In the genomic region with DNA sequence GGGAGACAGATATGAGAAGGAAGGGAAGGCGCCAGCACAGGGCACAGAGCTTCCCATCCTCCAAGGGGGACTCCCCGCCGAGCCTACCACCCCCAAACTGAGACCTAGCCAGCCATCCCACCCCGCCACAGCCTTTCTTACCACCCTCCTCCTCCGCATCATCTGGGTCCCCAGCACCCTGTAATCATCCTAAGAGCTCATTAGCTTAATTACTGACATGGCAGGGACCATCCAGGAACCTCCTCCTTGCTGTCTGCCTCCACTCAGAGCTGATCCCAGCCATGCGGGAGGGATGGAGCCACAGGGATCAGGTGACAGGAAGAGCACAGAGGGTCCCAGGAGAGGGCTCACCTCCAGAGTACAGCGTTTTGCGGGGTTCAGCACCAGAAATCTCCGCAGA, we compare ENCODE assay signal across 21 mouse cellular contexts. TPM values are rescaled to one million over a fixed set of nuclear protein-coding genes. Genes with fewer than 3 reads are reported as not detected.
DNase-seq lines count a peak whose midpoint lies in the region; ATAC-seq and TF ChIP-seq lines count a peak whose summit lies in the region.
"Had no signal": no experiment of that assay in that cellular context is flagged by ENCODE, and none has a peak within 500 bp of the region (broad histone marks: within the 10 kb centered on the region; RNA-seq: fewer than 3 reads in every experiment).

No protein-coding gene starts in this region.

- no peak overlapping the region for H3K9ac ChIP-seq in forebrain, embryonic 15.5 days (replicated peaks)
- H3K9ac ChIP-seq in forebrain, embryonic 12.5 days: no peak overlapping the region
- no peak overlapping the region for H3K9ac ChIP-seq in hindbrain, postnatal 0 days (replicated peaks; ENCODE audit: low read length)
- H3K9ac ChIP-seq: hindbrain, embryonic 12.5 days had no signal

- H3K36me3 ChIP-seq in forebrain, embryonic 15.5 days: peaks cover 87% of the 10 kb centered on the region
- H3K36me3 ChIP-seq in forebrain, embryonic 12.5 days (replicated peaks): peaks cover 87% of the 10 kb centered on the region
- peaks cover 75% of the 10 kb centered on the region for H3K36me3 ChIP-seq in hindbrain, postnatal 0 days (ENCODE audit: insufficient read depth, low read length)

- no peak for TF ChIP-seq CTCF in hindbrain, postnatal 0 days (IDR thresholded peaks at IDR 0.05; ENCODE audit: low read depth)

- no peaks in the 10 kb centered on the region for H3K4me1 ChIP-seq in forebrain, embryonic 15.5 days
- H3K4me1 ChIP-seq in forebrain, embryonic 12.5 days: no peaks in the 10 kb centered on the region
- H3K4me1 ChIP-seq in hindbrain, postnatal 0 days (ENCODE audit: insufficient read depth, low read length): no peaks in the 10 kb centered on the region
- H3K4me1 ChIP-seq: heart, embryonic 10.5 days; hindbrain, embryonic 12.5 days had no signal

- 74% methylated on average over 9 of the region's 9 CpGs for WGBS in forebrain, embryonic 15.5 days
- WGBS in forebrain, embryonic 12.5 days: 78% methylated on average over 9 of the region's 9 CpGs
- 88% methylated on average over 9 of the region's 9 CpGs for WGBS in hindbrain, postnatal 0 days

- no peaks in the 10 kb centered on the region for H3K9me3 ChIP-seq in forebrain, embryonic 15.5 days
- H3K9me3 ChIP-seq in forebrain, embryonic 12.5 days: no peaks in the 10 kb centered on the region
- H3K9me3 ChIP-seq in hindbrain, postnatal 0 days (ENCODE audit: low read length): no peaks in the 10 kb centered on the region

- H3K27me3 ChIP-seq in forebrain, embryonic 15.5 days: no peaks in the 10 kb centered on the region
- no peaks in the 10 kb centered on the region for H3K27me3 ChIP-seq in forebrain, embryonic 12.5 days
- H3K27me3 ChIP-seq in hindbrain, postnatal 0 days (ENCODE audit: insufficient read depth, low read length): no peaks in the 10 kb centered on the region
- H3K27me3 ChIP-seq: hindbrain, embryonic 12.5 days; Patski had no signal

- H3K27ac ChIP-seq in forebrain, embryonic 15.5 days (replicated peaks): no peak overlapping the region
- no peak overlapping the region for H3K27ac ChIP-seq in forebrain, embryonic 12.5 days
- no peak overlapping the region for H3K27ac ChIP-seq in hindbrain, postnatal 0 days
- H3K27ac ChIP-seq: gastrocnemius, adult 2 months; heart, embryonic 10.5 days; hindbrain, embryonic 12.5 days had no signal

- 0 out of 2 replicates have a peak, but pooled peaks have one; percentile 26 for ATAC-seq in forebrain, embryonic 15.5 days (replicated peaks)
- no peak for ATAC-seq in forebrain, embryonic 12.5 days (ENCODE audit: low FRiP score)
- ATAC-seq in hindbrain, postnatal 0 days: no peak
- ATAC-seq: activated CD4-positive, CD25-positive, alpha-beta regulatory T cell, adult 4 months; hindbrain, embryonic 16.5 days; Patski had no signal

- no peak overlapping the region for H3K4me3 ChIP-seq in forebrain, embryonic 15.5 days
- no peak overlapping the region for H3K4me3 ChIP-seq in forebrain, embryonic 12.5 days (replicated peaks)
- no peak overlapping the region for H3K4me3 ChIP-seq in hindbrain, postnatal 0 days (ENCODE audit: low read length)
- H3K4me3 ChIP-seq: gastrocnemius, adult 2 months; heart, embryonic 10.5 days; hindbrain, embryonic 12.5 days had no signal

- peak; percentile 66 to 86 for DNase-seq in layer of hippocampus, adult 18-20 months (ENCODE audit: low spot score in 2 of 2)
- no peak for DNase-seq in layer of hippocampus, adult 9-10 months (ENCODE audit: low spot score)
- DNase-seq in brain, adult 2 months (ENCODE audit: low read depth, low spot score): peak; percentile 76
- peak; percentile 56 to 68 for DNase-seq in layer of hippocampus, postnatal 36 days
- DNase-seq in hindbrain, postnatal 0 days (ENCODE audit: low spot score): no peak
- DNase-seq: adrenal gland, adult 2 months; adrenal gland, postnatal 25 days; cerebellum, adult 2 months; cerebellum, postnatal 10 days; gastrocnemius, adult 2 months; gastrocnemius, postnatal 25 days; heart, postnatal 10 days; heart, postnatal 4 days had no signal

- H3K4me2 ChIP-seq in forebrain, embryonic 15.5 days (replicated peaks): no peak overlapping the region
- no peak overlapping the region for H3K4me2 ChIP-seq in forebrain, embryonic 12.5 days
- no peak overlapping the region for H3K4me2 ChIP-seq in hindbrain, postnatal 0 days (ENCODE audit: low read depth, low read length)
- H3K4me2 ChIP-seq: hindbrain, embryonic 12.5 days had no signal

RNA-seq across cellular contexts. Expression of gene Mark4, which starts 21.6 kb away (rescaled TPM):
- polyA plus RNA-seq in forebrain, embryonic 15.5 days (2015; fragmentation: Nextera tagmentation; extraction: Ambion mirVana): 18.3 and 18.8 TPM in 2 replicates
- polyA plus RNA-seq in forebrain, embryonic 12.5 days (2016; fragmentation: Nextera tagmentation; extraction: Ambion mirVana): 14.0 and 14.3 TPM in 2 replicates
- 10 to 100 TPM; 88.3 to 92.0 TPM for total RNA-seq in layer of hippocampus, adult 18-20 months (2021)
- total RNA-seq in layer of hippocampus, postnatal 36 days (2021): 100 to 1,000 TPM in 1 of 2 experiments, 10 to 100 TPM in 1; 90.6 to 102 TPM
- 60.3 and 60.5 TPM in 2 replicates for total RNA-seq in hindbrain, postnatal 0 days (2014; rRNA removed)
- polyA plus RNA-seq in hindbrain, postnatal 0 days (2015; fragmentation: Nextera tagmentation; extraction: Ambion mirVana): 16.2 and 18.1 TPM in 2 replicates

RNA-seq across cellular contexts. Expression of gene Exoc3l2, which starts 26.1 kb away (rescaled TPM):
- polyA plus RNA-seq in forebrain, embryonic 15.5 days (2015; fragmentation: Nextera tagmentation; extraction: Ambion mirVana): 0.17 and 0.29 TPM in 2 replicates
- polyA plus RNA-seq in forebrain, embryonic 12.5 days (2016; fragmentation: Nextera tagmentation; extraction: Ambion mirVana): 0.51 and 0.69 TPM in 2 replicates
- total RNA-seq in layer of hippocampus, adult 18-20 months (2021): under 1 TPM; 0.38 to 0.59 TPM
- total RNA-seq in layer of hippocampus, postnatal 36 days (2021): under 1 TPM; 0.18 to 0.20 TPM
- total RNA-seq in hindbrain, postnatal 0 days (2014; rRNA removed): 0.61 and 1.3 TPM in 2 replicates
- 2.0 and 2.3 TPM in 2 replicates for polyA plus RNA-seq in hindbrain, postnatal 0 days (2015; fragmentation: Nextera tagmentation; extraction: Ambion mirVana)
- polyA plus RNA-seq: activated CD4-positive, CD25-positive, alpha-beta regulatory T cell, adult 4 months; Patski had no signal

RNA-seq across cellular contexts. Expression of gene Ckm, which starts 32.5 kb away (rescaled TPM):
- polyA plus RNA-seq in forebrain, embryonic 15.5 days (2015; fragmentation: Nextera tagmentation; extraction: Ambion mirVana): 0.19 and 0.31 TPM in 2 replicates
- polyA plus RNA-seq in forebrain, embryonic 12.5 days (2016; fragmentation: Nextera tagmentation; extraction: Ambion mirVana): not detected in 2 replicates
- not detected for total RNA-seq in layer of hippocampus, adult 18-20 months (2021)
- total RNA-seq in layer of hippocampus, postnatal 36 days (2021): under 1 TPM in 1 of 2 experiments, not detected in 1; 0.27 TPM
- 3.9 and 27.4 TPM in 2 replicates for total RNA-seq in hindbrain, postnatal 0 days (2014; rRNA removed)
- polyA plus RNA-seq in hindbrain, postnatal 0 days (2015; fragmentation: Nextera tagmentation; extraction: Ambion mirVana): 0.14 and 0.30 TPM in 2 replicates
- total RNA-seq: adrenal gland, adult 2 months; adrenal gland, postnatal 25 days had no signal
- polyA plus RNA-seq: Patski had no signal

RNA-seq across cellular contexts. Expression of gene Klc3, which starts 33.1 kb away (rescaled TPM):
- polyA plus RNA-seq in forebrain, embryonic 15.5 days (2015; fragmentation: Nextera tagmentation; extraction: Ambion mirVana): 2.2 and 2.3 TPM in 2 replicates
- 2.8 and 5.4 TPM in 2 replicates for polyA plus RNA-seq in forebrain, embryonic 12.5 days (2016; fragmentation: Nextera tagmentation; extraction: Ambion mirVana)
- 1 to 10 TPM; 4.5 to 5.5 TPM for total RNA-seq in layer of hippocampus, adult 18-20 months (2021)
- total RNA-seq in layer of hippocampus, postnatal 36 days (2021): 1 to 10 TPM; 3.1 to 3.4 TPM
- total RNA-seq in hindbrain, postnatal 0 days (2014; rRNA removed): 2.3 and 2.9 TPM in 2 replicates
- polyA plus RNA-seq in hindbrain, postnatal 0 days (2015; fragmentation: Nextera tagmentation; extraction: Ambion mirVana): 1.7 and 2.7 TPM in 2 replicates
- total RNA-seq: granulocyte monocyte progenitor cell, adult 5-6 weeks had no signal

RNA-seq across cellular contexts. Expression of gene Ercc2, which starts 55.2 kb away (rescaled TPM):
- 22.8 and 24.2 TPM in 2 replicates for polyA plus RNA-seq in forebrain, embryonic 15.5 days (2015; fragmentation: Nextera tagmentation; extraction: Ambion mirVana)
- polyA plus RNA-seq in forebrain, embryonic 12.5 days (2016; fragmentation: Nextera tagmentation; extraction: Ambion mirVana): 23.3 and 23.7 TPM in 2 replicates
- total RNA-seq in layer of hippocampus, adult 18-20 months (2021): 10 to 100 TPM; 37.5 to 38.3 TPM
- total RNA-seq in layer of hippocampus, postnatal 36 days (2021): 10 to 100 TPM; 36.2 to 37.1 TPM
- total RNA-seq in hindbrain, postnatal 0 days (2014; rRNA removed): 57.3 and 65.1 TPM in 2 replicates
- polyA plus RNA-seq in hindbrain, postnatal 0 days (2015; fragmentation: Nextera tagmentation; extraction: Ambion mirVana): 18.6 and 19.9 TPM in 2 replicates

Comparison
In these comparisons a context has a peak if more than half of its experiments do, and no peak if none do; other contexts are left out.
1. DNase-seq: peak in layer of hippocampus, adult 18-20 months (2 of 2), brain, adult 2 months (single experiment) and layer of hippocampus, postnatal 36 days (2 of 2); none in layer of hippocampus, adult 9-10 months (single experiment) and hindbrain, postnatal 0 days (single experiment).